In the genomic region with DNA sequence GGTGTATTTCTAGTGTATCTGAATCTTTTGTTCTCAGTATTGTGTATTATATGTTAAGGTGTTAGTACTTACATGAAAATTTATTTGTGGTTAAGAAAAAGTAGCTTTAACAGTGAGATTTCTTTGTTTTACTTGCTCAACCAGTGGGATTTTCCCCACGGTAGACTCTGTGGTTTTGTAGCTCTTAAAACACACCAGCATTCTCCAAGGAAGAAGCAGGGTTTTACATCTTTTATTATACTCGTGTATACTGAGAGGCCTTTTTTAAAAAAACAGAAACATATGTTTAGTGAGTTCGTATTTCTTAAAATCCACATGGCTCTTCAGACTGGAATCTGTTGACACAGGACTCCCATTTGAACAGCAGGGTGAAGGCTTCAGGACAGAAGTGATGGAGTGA, we compare ENCODE assay signal across 1 mouse cellular context.
A peak's percentile ranks its signal among the peaks of the same experiment; 100 is the strongest.
TF ChIP-seq lines count a peak whose summit lies in the region.

No protein-coding gene starts in this region.

TF ChIP-seq in CH12.LX, 34 proteins besides CTCF, POLR2A, EP300 and RAD21 (continued from another document):
- TF ChIP-seq TCF12 (IDR thresholded peaks at IDR 0.05; ENCODE audit: low read depth, low read length) (peak; percentile 16; the same call in 1 of the 2 replicates), ZNF384 (IDR thresholded peaks at IDR 0.05; ENCODE audit: low read depth, low read length) (peak; percentile 73)
